Mouse (Mus musculus) megakaryocyte, embryonic 14.5 days (primary cell): ENCODE data around the gene Ccdc149.

Experiments
- FLI1 ChIP-seq: IDR thresholded peaks from 2 replicates; pipeline ENCODE4 v1.6.1; 2012; ENCODE audit warnings: low read length, inconsistent platforms, mixed read lengths
- GATA1 ChIP-seq: IDR thresholded peaks from 3 replicates; pipeline ENCODE4 v1.6.1; 2012; ENCODE audit warnings: mixed read lengths, low read length, inconsistent platforms, borderline replicate concordance

DNA sequence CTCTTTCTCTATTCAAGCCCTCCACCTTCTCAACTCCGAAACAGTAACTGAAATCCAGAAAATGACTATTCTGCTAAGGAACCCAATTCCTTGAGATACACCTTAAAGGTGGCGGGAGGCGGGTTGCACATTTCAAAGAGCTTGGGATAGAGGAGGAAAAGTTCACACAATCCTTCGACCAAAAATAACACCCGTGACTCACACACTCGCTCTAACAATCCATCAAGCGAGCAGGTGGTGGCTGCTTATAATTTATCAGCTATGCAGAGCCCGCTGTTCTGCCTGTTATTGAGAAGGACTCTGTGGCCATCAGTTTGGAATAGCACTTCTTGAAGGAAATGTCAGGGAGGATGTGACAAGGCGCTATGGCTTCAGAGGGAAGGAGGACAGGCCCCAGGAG is 45.5 kb downstream of the Ccdc149 start:
- TF ChIP-seq GATA1 (no peak), FLI1 (no peak)
